18 mouse cellular contexts compared by ENCODE assay signal in genomic region chr11:64589026-64589425, GRCm38 (mm10).
DNase-seq lines count a peak whose midpoint lies in the region; ATAC-seq lines count a peak whose summit lies in the region.
"Had no signal": no experiment of that assay in that cellular context is flagged by ENCODE, and none has a peak within 500 bp of the region (broad histone marks: within the 10 kb centered on the region; RNA-seq: fewer than 3 reads in every experiment).

No protein-coding gene starts in this region.

- H3K4me1 ChIP-seq in kidney, embryonic 14.5 days (ENCODE audit: control insufficient read depth, insufficient read depth, low read length), result no peaks in the 10 kb centered on the region
- peaks cover 26% of the 10 kb centered on the region for H3K4me1 ChIP-seq in embryonic facial prominence, embryonic 15.5 days

- DNase-seq in adrenal gland, adult (ENCODE audit: inconsistent age in 2 of 2, low spot score in 1 of 2), result peak; percentile 38 to 43
- no peak for DNase-seq in adrenal gland, adult 8-10 months
- DNase-seq in kidney, adult 18-20 months, result peak; percentile 47
- DNase-seq in kidney, postnatal 36 days, result peak; percentile 36 to 52
- no peak for DNase-seq in thymus, postnatal 36 days
- no peak for DNase-seq in ovary, adult 18-20 months (ENCODE audit: low spot score)
- DNase-seq: cerebellum, adult 9-11 months; heart, adult 18-20 months; layer of hippocampus, postnatal 36 days; lung, adult 18-20 months; lung, postnatal 36 days; right cerebral cortex, adult 18-20 months had no signal

- no peak overlapping the region for H3K4me2 ChIP-seq in kidney, embryonic 14.5 days (replicated peaks; ENCODE audit: low read depth, low read length)
- H3K4me2 ChIP-seq in embryonic facial prominence, embryonic 15.5 days (replicated peaks), result no peak overlapping the region; the same call in 1 of the 2 replicates
- H3K4me2 ChIP-seq: forebrain, embryonic 13.5 days; hindbrain, embryonic 13.5 days; midbrain, embryonic 11.5 days had no signal

- peaks cover 7% of the 10 kb centered on the region for H3K27me3 ChIP-seq in kidney, embryonic 14.5 days (ENCODE audit: control insufficient read depth, insufficient read depth, low read length)
- no peaks in the 10 kb centered on the region for H3K27me3 ChIP-seq in embryonic facial prominence, embryonic 15.5 days
- H3K27me3 ChIP-seq: forebrain, embryonic 13.5 days; hindbrain, embryonic 13.5 days had no signal

- no peaks in the 10 kb centered on the region for H3K9me3 ChIP-seq in kidney, embryonic 14.5 days (ENCODE audit: control insufficient read depth, low read length)
- H3K9me3 ChIP-seq in embryonic facial prominence, embryonic 15.5 days (replicated peaks), result no peaks in the 10 kb centered on the region
- H3K9me3 ChIP-seq: forebrain, embryonic 13.5 days; hindbrain, embryonic 13.5 days had no signal

- H3K27ac ChIP-seq in kidney, embryonic 14.5 days (ENCODE audit: low read depth, low read length), result no peak overlapping the region
- H3K27ac ChIP-seq in embryonic facial prominence, embryonic 15.5 days (replicated peaks), result 0 out of 2 replicates have a peak overlapping the region, but pooled peaks have one; percentile 28
- H3K27ac ChIP-seq: forebrain, embryonic 13.5 days; hindbrain, embryonic 13.5 days; kidney, postnatal 0 days had no signal

- ATAC-seq in kidney, embryonic 14.5 days (ENCODE audit: low FRiP score, low TSS enrichment), result no peak
- ATAC-seq in embryonic facial prominence, embryonic 15.5 days (ENCODE audit: insufficient number of reproducible peaks, low FRiP score, low TSS enrichment, low read depth), result no peak
- ATAC-seq: forebrain, embryonic 13.5 days had no signal

- H3K36me3 ChIP-seq in kidney, embryonic 14.5 days (ENCODE audit: control insufficient read depth, insufficient read depth, low read length), result no peaks in the 10 kb centered on the region
- H3K36me3 ChIP-seq in embryonic facial prominence, embryonic 15.5 days, result no peaks in the 10 kb centered on the region
- H3K36me3 ChIP-seq: hindbrain, embryonic 13.5 days had no signal

- H3K4me3 ChIP-seq in kidney, embryonic 14.5 days (ENCODE audit: low read length), result no peak overlapping the region
- no peak overlapping the region for H3K4me3 ChIP-seq in embryonic facial prominence, embryonic 15.5 days (replicated peaks)
- H3K4me3 ChIP-seq: forebrain, embryonic 13.5 days; hindbrain, embryonic 13.5 days had no signal

- no peak overlapping the region for H3K9ac ChIP-seq in kidney, embryonic 14.5 days (ENCODE audit: low read depth, low read length)
- no peak overlapping the region for H3K9ac ChIP-seq in embryonic facial prominence, embryonic 15.5 days
- H3K9ac ChIP-seq: forebrain, embryonic 13.5 days; hindbrain, embryonic 13.5 days had no signal

- WGBS in kidney, embryonic 14.5 days, result 58% methylated on average over 7 of the region's 7 CpGs
- 29% methylated on average over 7 of the region's 7 CpGs for WGBS in embryonic facial prominence, embryonic 15.5 days

Comparison
In these comparisons a context has a peak if more than half of its experiments do, and no peak if none do; other contexts are left out.
1. DNase-seq: peak in adrenal gland, adult (2 of 2), kidney, adult 18-20 months (single experiment) and kidney, postnatal 36 days (2 of 2); none in adrenal gland, adult 8-10 months (single experiment), thymus, postnatal 36 days (0 of 2) and ovary, adult 18-20 months (single experiment).